Mouse (Mus musculus): ENCODE measurements at regions not wholly inside any gene's neighbourhood (a gene's known extent, or its start where the extent isn't known, plus 50 kb on each side); places are given as distances from the start of the nearest gene placed in this dataset.

GRCm38 (mm10) chr9:52591188-52591587, 88.4 kb downstream of the AI593442 start:
- DNase-seq (ENCODE audit: inconsistent age in 2 of 2, low spot score in 1 of 2): no peak

- no peak for DNase-seq (ENCODE audit: inconsistent age in 2 of 2, low spot score in 1 of 2)
Observed at GRCm38 (mm10) chr9:52574066-52574465, 105.5 kb downstream of the AI593442 start.

GRCm38 (mm10) chr9:52551577-52552281, 127.9 kb downstream of the AI593442 start:
- DNase-seq (ENCODE audit: inconsistent age in 2 of 2, low spot score in 1 of 2): no peak

- no peak for DNase-seq (ENCODE audit: inconsistent age in 2 of 2, low spot score in 1 of 2)
Observed at GRCm38 (mm10) chr9:52546071-52546470, 133.5 kb downstream of the AI593442 start.

- DNase-seq (ENCODE audit: inconsistent age in 2 of 2, low spot score in 1 of 2): no peak
Observed at GRCm38 (mm10) chr9:52539086-52539485, 140.5 kb downstream of the AI593442 start.

- DNase-seq (ENCODE audit: inconsistent age in 2 of 2, low spot score in 1 of 2): peak in 1 of 2 experiments; percentile 21
Observed at GRCm38 (mm10) chr9:52529444-52529915, 150.1 kb downstream of the AI593442 start.

GRCm38 (mm10) chr9:52500487-52500886, 179.1 kb downstream of the AI593442 start:
- DNase-seq (ENCODE audit: inconsistent age in 2 of 2, low spot score in 1 of 2): no peak

GRCm38 (mm10) chr9:52495483-52496270, 183.9 kb downstream of the AI593442 start:
- DNase-seq (ENCODE audit: inconsistent age in 2 of 2, low spot score in 1 of 2): peak in 1 of 2 experiments; percentile 42

- DNase-seq (ENCODE audit: inconsistent age in 2 of 2, low spot score in 1 of 2): no peak
Observed at GRCm38 (mm10) chr9:52492947-52493505, 186.6 kb downstream of the AI593442 start.

- DNase-seq (ENCODE audit: inconsistent age in 2 of 2, low spot score in 1 of 2): no peak
Observed at GRCm38 (mm10) chr9:52473555-52474196, 205.9 kb downstream of the AI593442 start.

- peak; percentile 6 to 47 for DNase-seq (ENCODE audit: inconsistent age in 2 of 2, low spot score in 1 of 2)
Observed at GRCm38 (mm10) chr9:52472859-52473258, 206.7 kb downstream of the AI593442 start.

- DNase-seq (ENCODE audit: inconsistent age in 2 of 2, low spot score in 1 of 2): no peak
Observed at GRCm38 (mm10) chr9:52458518-52458917, 221.1 kb downstream of the AI593442 start.

- no peak for DNase-seq (ENCODE audit: inconsistent age in 2 of 2, low spot score in 1 of 2)
Observed at GRCm38 (mm10) chr9:52454445-52454844, 225.1 kb downstream of the AI593442 start.

GRCm38 (mm10) chr9:52451792-52452191, 227.8 kb downstream of the AI593442 start:
- DNase-seq (ENCODE audit: inconsistent age in 2 of 2, low spot score in 1 of 2): no peak

- DNase-seq (ENCODE audit: inconsistent age in 2 of 2, low spot score in 1 of 2): no peak
Observed at GRCm38 (mm10) chr9:52448245-52448644, 231.3 kb downstream of the AI593442 start.

GRCm38 (mm10) chr9:52443228-52443627, 236.4 kb downstream of the AI593442 start:
- no peak for DNase-seq (ENCODE audit: inconsistent age in 2 of 2, low spot score in 1 of 2)

- DNase-seq (ENCODE audit: inconsistent age in 2 of 2, low spot score in 1 of 2): no peak
Observed at GRCm38 (mm10) chr9:52434215-52434614, 245.4 kb downstream of the AI593442 start.

GRCm38 (mm10) chr9:52425413-52425812, 254.2 kb downstream of the AI593442 start:
- no peak for DNase-seq (ENCODE audit: inconsistent age in 2 of 2, low spot score in 1 of 2)

- no peak for DNase-seq (ENCODE audit: inconsistent age in 2 of 2, low spot score in 1 of 2)
Observed at GRCm38 (mm10) chr9:52422622-52423021, 254.2 kb upstream of the Zc3h12c start.

GRCm38 (mm10) chr9:52415706-52416105, 247.3 kb upstream of the Zc3h12c start:
- DNase-seq (ENCODE audit: inconsistent age in 2 of 2, low spot score in 1 of 2): no peak

- no peak for DNase-seq (ENCODE audit: inconsistent age in 2 of 2, low spot score in 1 of 2)
Observed at GRCm38 (mm10) chr9:52407841-52408240, 239.5 kb upstream of the Zc3h12c start.
